Mouse (Mus musculus) adrenal gland, postnatal 25 days (tissue): ENCODE data around the gene Nlk. TPM values are rescaled to one million over a fixed set of nuclear protein-coding genes. Genes with fewer than 3 reads are reported as not detected.
"Not testable (repeated sequence)": the region's sequence is repeated elsewhere in the genome, so short reads cannot be mapped to it uniquely, and the experiment has no call there.

Experiments used
- DNase-seq: peaks from one replicate; pipeline ENCODE4 v3.0.0; 2021; ENCODE audit warnings: mixed read lengths
- total RNA-seq: library from RNA; stranded (reverse); gene quantifications from 2 replicates; pipeline ENCODE4 v1.2.3, GENCODE M21; 2021

The Nlk gene
- total RNA-seq, 1 experiment from 2014 or later: 66.5 TPM

- DNase-seq: no peak
Measured at GRCm38 (mm10) chr11:78681058-78681457, 16.1 kb downstream of the Nlk start.

GRCm38 (mm10) chr11:78678761-78679160 lies 18.4 kb downstream of the Nlk start:
- DNase-seq: no peak

GRCm38 (mm10) chr11:78668647-78669046 lies 28.5 kb downstream of the Nlk start:
- no peak for DNase-seq

- no peak for DNase-seq
Measured at GRCm38 (mm10) chr11:78664853-78665252, 32.3 kb downstream of the Nlk start.

GRCm38 (mm10) chr11:78663916-78664315 lies 33.3 kb downstream of the Nlk start:
- DNase-seq: no peak

GRCm38 (mm10) chr11:78649143-78649542 lies 48.0 kb downstream of the Nlk start:
- no peak for DNase-seq

- DNase-seq: not testable (repeated sequence)
Measured at GRCm38 (mm10) chr11:78648405-78648804, 48.8 kb downstream of the Nlk start.

- no peak for DNase-seq
Measured at GRCm38 (mm10) chr11:78643746-78644145, 53.4 kb downstream of the Nlk start.

GRCm38 (mm10) chr11:78642151-78642550 lies 55.0 kb downstream of the Nlk start:
- DNase-seq: no peak

- no peak for DNase-seq
Measured at GRCm38 (mm10) chr11:78641088-78641487, 56.1 kb downstream of the Nlk start.

GRCm38 (mm10) chr11:78632782-78633181 lies 64.4 kb downstream of the Nlk start:
- DNase-seq: no peak

GRCm38 (mm10) chr11:78628871-78629270 lies 68.3 kb downstream of the Nlk start:
- no peak for DNase-seq

- no peak for DNase-seq
Measured at GRCm38 (mm10) chr11:78624377-78624776, 72.8 kb downstream of the Nlk start.

- DNase-seq: no peak
Measured at GRCm38 (mm10) chr11:78621926-78622325, 75.2 kb downstream of the Nlk start.

GRCm38 (mm10) chr11:78620179-78620578 lies 77.0 kb downstream of the Nlk start:
- DNase-seq: no peak

- DNase-seq: no peak
Measured at GRCm38 (mm10) chr11:78611273-78611672, 85.9 kb downstream of the Nlk start.

GRCm38 (mm10) chr11:78609657-78610056 lies 87.5 kb downstream of the Nlk start:
- DNase-seq: no peak

GRCm38 (mm10) chr11:78604826-78605225 lies 92.3 kb downstream of the Nlk start:
- DNase-seq: no peak

- DNase-seq: peak; percentile 29
Measured at GRCm38 (mm10) chr11:78602781-78603180, 94.4 kb downstream of the Nlk start.

- DNase-seq: no peak
Measured at GRCm38 (mm10) chr11:78600926-78601590, 96.1 kb downstream of the Nlk start.

- DNase-seq: no peak
Measured at GRCm38 (mm10) chr11:78600496-78600895, 96.7 kb downstream of the Nlk start.

- DNase-seq: no peak
Measured at GRCm38 (mm10) chr11:78600051-78600450, 97.1 kb downstream of the Nlk start.

- DNase-seq: no peak
Measured at GRCm38 (mm10) chr11:78598763-78599415, 98.3 kb downstream of the Nlk start.

GRCm38 (mm10) chr11:78596750-78597149 lies 100.4 kb downstream of the Nlk start:
- no peak for DNase-seq
